Mouse (Mus musculus) liver, postnatal 0 days (tissue): ENCODE measurements around the gene Cyp26b1. TPM values are rescaled to one million over a fixed set of nuclear protein-coding genes. Genes with fewer than 3 reads are reported as not detected.

Source experiments
- ATAC-seq: fragments of 200-750 bp; cut with Nextera tagmentation; 2 replicates; pipeline ENCODE4 v1.8.0; 2017; ENCODE audit warnings: mild to moderate bottlenecking, moderate library complexity
- DNase-seq: peaks from one replicate; pipeline ENCODE4 v3.0.0-alpha.2; 2016
- H3K27ac ChIP-seq: fragments of 300-500 bp; sonication (generic); 2 replicates; pipeline ENCODE4 v1.5.1; 2014; ENCODE audit warnings: antibody characterized with exemption, moderate library complexity, mild to moderate bottlenecking, low read depth
- H3K27me3 ChIP-seq: fragments of 300-500 bp; sonication (generic); 2 replicates; pipeline ENCODE4 v1.6.1; 2014; ENCODE audit warnings: low read length, control low read depth, mixed read lengths; ENCODE audit not compliant: insufficient read depth
- H3K36me3 ChIP-seq: fragments of 300-500 bp; sonication (generic); replicated peaks from 2 replicates; pipeline ENCODE4 v1.6.1; 2014; ENCODE audit warnings: mild to moderate bottlenecking, control low read depth, low read length, moderate library complexity, mixed read lengths; ENCODE audit not compliant: insufficient read depth
- H3K4me1 ChIP-seq: fragments of 300-500 bp; sonication (generic); 2 replicates; pipeline ENCODE4 v1.6.1; 2014; ENCODE audit warnings: antibody characterized with exemption, mild to moderate bottlenecking, control low read depth; ENCODE audit not compliant: insufficient read depth
- H3K4me2 ChIP-seq: fragments of 300-500 bp; sonication (generic); 2 replicates; pipeline ENCODE4 v1.6.1; 2014; ENCODE audit warnings: low read depth, mild to moderate bottlenecking, low read length, moderate library complexity, mixed read lengths
- H3K4me3 ChIP-seq: fragments of 300-500 bp; sonication (generic); 2 replicates; pipeline ENCODE4 v1.5.1; 2014; ENCODE audit warnings: low read depth, low read length
- H3K9ac ChIP-seq: fragments of 300-500 bp; sonication (generic); replicated peaks from 2 replicates; pipeline ENCODE4 v1.6.1; 2014; ENCODE audit warnings: mild to moderate bottlenecking, moderate library complexity
- H3K9me3 ChIP-seq: fragments of 300-500 bp; sonication (generic); 2 replicates; pipeline ENCODE4 v1.6.1; 2016; ENCODE audit warnings: mild to moderate bottlenecking, control low read depth, low read length, mixed read lengths
- CTCF ChIP-seq: sonication (generic); IDR thresholded peaks from 2 replicates; pipeline ENCODE4 v1.5.1; 2016; ENCODE audit warnings: antibody characterized with exemption, low read depth
- EP300 ChIP-seq: IDR thresholded peaks from 2 replicates; pipeline ENCODE4 v1.6.1; 2016; ENCODE audit warnings: antibody characterized with exemption, low read depth, mild to moderate bottlenecking
- WGBS: fragments of 180-500 bp; shearing (Covaris S2); extraction: QIAGEN DNeasy Blood & Tissue Kit; methylation state at CpG from one replicate; pipeline ENCODE4 v1.1.7; 2014; ENCODE audit not compliant: insufficient replicate concordance; 5-methylcytosine and 5-hydroxymethylcytosine counted together
- polyA plus RNA-seq: library from polyadenylated mRNA; unstranded; fragments of >200 nt; fragmentation: Nextera tagmentation; extraction: Ambion mirVana; gene quantifications from 2 replicates; pipeline ENCODE4 v1.2.1, GENCODE M21; 2015

Cyp26b1 gene
- polyA plus RNA-seq, 1 experiment from 2014 or later = 0.14 TPM

- no peaks in the 10 kb centered on the region for H3K27me3 ChIP-seq
- ATAC-seq = no peak
- H3K4me2 ChIP-seq = no peak overlapping the region
- H3K4me1 ChIP-seq = no peaks in the 10 kb centered on the region
- 41% methylated on average over 9 of the region's 9 CpGs for WGBS
- H3K9me3 ChIP-seq = no peaks in the 10 kb centered on the region
- TF ChIP-seq EP300 = no peak
- no peak for TF ChIP-seq CTCF
- no peak for DNase-seq
- no peak overlapping the region for H3K27ac ChIP-seq
- H3K36me3 ChIP-seq = no peaks in the 10 kb centered on the region
- no peak overlapping the region for H3K9ac ChIP-seq
- no peak overlapping the region for H3K4me3 ChIP-seq
These were observed 43.8 kb downstream of the Cyp26b1 start for GRCm38 (mm10) chr6:84549852-84550437.

GRCm38 (mm10) chr6:84545428-84545827 is 48.3 kb downstream of the Cyp26b1 start:
- Histone ChIP-seq H3K27ac (no peak overlapping the region), H3K4me1 (peaks cover 5% of the 10 kb centered on the region; the same call in 1 of the 2 replicates), H3K4me3 (no peak overlapping the region), H3K27me3 (no peaks in the 10 kb centered on the region), H3K9me3 (no peaks in the 10 kb centered on the region), H3K36me3 (no peaks in the 10 kb centered on the region), H3K9ac (no peak overlapping the region), H3K4me2 (no peak overlapping the region)
- no peak for DNase-seq
- no peak for TF ChIP-seq EP300
- peak; percentile 42 for TF ChIP-seq CTCF
- ATAC-seq = no peak
- WGBS = 73% methylated on average over 2 of the region's 2 CpGs

GRCm38 (mm10) chr6:84544359-84544758 is 49.3 kb downstream of the Cyp26b1 start:
- 70% methylated on average over 3 of the region's 3 CpGs for WGBS
- no peak overlapping the region for H3K4me2 ChIP-seq
- no peak for TF ChIP-seq EP300
- no peak for TF ChIP-seq CTCF
- no peak for ATAC-seq
- DNase-seq = no peak
- peaks cover 5% of the 10 kb centered on the region; the same call in 1 of the 2 replicates for H3K4me1 ChIP-seq
- H3K4me3 ChIP-seq = no peak overlapping the region
- H3K36me3 ChIP-seq = no peaks in the 10 kb centered on the region
- no peak overlapping the region for H3K9ac ChIP-seq
- H3K27me3 ChIP-seq = no peaks in the 10 kb centered on the region
- no peak overlapping the region for H3K27ac ChIP-seq
- H3K9me3 ChIP-seq = no peaks in the 10 kb centered on the region

DNA sequence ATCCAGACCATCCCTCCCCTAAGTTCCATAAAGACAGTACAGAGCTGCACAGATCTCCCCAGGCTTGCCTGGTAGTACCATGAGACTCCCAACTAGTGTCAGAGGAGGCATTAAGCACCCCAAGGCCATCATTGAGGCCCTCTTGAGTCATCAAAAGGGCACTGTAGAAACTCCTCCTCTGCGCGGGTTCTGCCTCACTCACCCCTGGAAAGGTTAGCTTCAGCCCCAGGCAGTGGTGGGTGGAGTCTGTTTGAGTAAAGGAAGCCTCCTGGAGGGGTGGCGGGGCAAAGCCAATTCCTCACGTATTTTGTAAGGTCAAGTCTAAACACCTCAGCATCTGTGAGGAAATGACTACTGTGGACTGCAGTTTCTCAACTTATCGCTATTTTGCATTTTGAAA is 50.2 kb downstream of the Cyp26b1 start:
- no peak for ATAC-seq
- no peak overlapping the region for H3K4me2 ChIP-seq
- no peak for DNase-seq

DNA sequence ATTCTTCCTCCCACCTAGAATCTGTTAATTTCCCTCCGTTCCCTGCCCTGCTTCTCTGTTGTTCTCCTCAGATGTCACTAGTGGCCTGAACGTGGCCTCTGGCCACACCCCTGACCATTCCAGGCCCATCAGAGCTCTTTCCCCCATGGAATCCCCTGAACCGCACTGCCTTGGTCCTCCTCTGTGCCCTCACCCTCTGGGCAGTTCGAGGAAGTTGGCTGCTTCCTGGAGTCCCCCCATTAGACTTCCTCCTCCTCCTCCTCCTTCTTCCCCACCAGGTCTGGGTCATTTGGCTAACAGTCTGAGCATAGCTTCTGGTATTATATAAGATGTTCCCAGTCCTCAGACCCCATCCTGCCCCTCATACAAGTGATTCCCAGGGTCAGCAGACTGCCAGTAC is 53.8 kb downstream of the Cyp26b1 start:
- H3K4me3 ChIP-seq = no peak overlapping the region
- ATAC-seq = no peak

More for the DNA sequence above, 50.2 kb downstream of the Cyp26b1 start:
- peaks cover 5% of the 10 kb centered on the region; the same call in 1 of the 2 replicates for H3K4me1 ChIP-seq
- TF ChIP-seq CTCF (no peak), EP300 (no peak)
- WGBS = 30% methylated on average over 5 of the region's 5 CpGs
- H3K36me3 ChIP-seq = no peaks in the 10 kb centered on the region
- H3K9ac ChIP-seq = no peak overlapping the region
- no peaks in the 10 kb centered on the region for H3K27me3 ChIP-seq
- no peak overlapping the region for H3K27ac ChIP-seq
- no peak overlapping the region for H3K4me3 ChIP-seq
- no peaks in the 10 kb centered on the region for H3K9me3 ChIP-seq

GRCm38 (mm10) chr6:84538681-84539080 is 55.0 kb downstream of the Cyp26b1 start:
- Histone ChIP-seq H3K9me3 (no peaks in the 10 kb centered on the region), H3K27ac (no peak overlapping the region), H3K4me1 (peaks cover 4% of the 10 kb centered on the region; the same call in 1 of the 2 replicates), H3K4me3 (no peak overlapping the region), H3K4me2 (no peak overlapping the region), H3K27me3 (no peaks in the 10 kb centered on the region), H3K36me3 (no peaks in the 10 kb centered on the region), H3K9ac (no peak overlapping the region)
- ATAC-seq (no peak), DNase-seq (no peak)
- TF ChIP-seq EP300 (no peak), CTCF (no peak)
- 65% methylated on average over 3 of the region's 3 CpGs for WGBS

More for the DNA sequence above, 53.8 kb downstream of the Cyp26b1 start:
- no peak for DNase-seq
- WGBS = 39% methylated on average over 4 of the region's 4 CpGs
- TF ChIP-seq CTCF = no peak
- no peak for TF ChIP-seq EP300
- Histone ChIP-seq H3K4me1 (peaks cover 5% of the 10 kb centered on the region; the same call in 1 of the 2 replicates), H3K27me3 (no peaks in the 10 kb centered on the region), H3K36me3 (no peaks in the 10 kb centered on the region), H3K9me3 (no peaks in the 10 kb centered on the region), H3K27ac (no peak overlapping the region), H3K4me2 (no peak overlapping the region), H3K9ac (no peak overlapping the region)
